Mouse (Mus musculus): Measurements from ENCODE around the gene Olfr1085.
"Not testable (repeated sequence)": the region's sequence is repeated elsewhere in the genome, so short reads cannot be mapped to it uniquely, and the experiment has no call there.

Gene Olfr1085

DNA sequence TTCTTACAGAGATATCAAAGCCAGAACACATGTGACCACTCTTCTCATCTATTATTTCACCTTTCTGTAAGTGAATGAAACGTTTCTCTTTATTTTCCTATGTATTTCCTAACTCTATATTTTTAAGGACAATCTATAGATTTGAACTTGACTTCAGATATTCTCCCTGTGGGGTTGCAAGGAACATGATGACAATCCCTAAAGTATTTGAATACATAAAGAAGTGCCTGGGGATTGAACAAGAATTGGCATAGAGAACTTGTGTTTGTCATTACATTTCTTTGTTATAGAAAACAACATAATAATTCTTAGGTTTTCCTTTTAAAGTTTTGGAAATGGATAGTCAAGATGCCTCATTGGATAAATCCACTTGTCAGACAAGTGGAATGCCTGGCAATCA, at the start of gene Olfr1085:
Gene Olfr1085 (minus strand): TSS at position 101 of the 400 bp plus-strand sequence.
- no peak for DNase-seq

DNA sequence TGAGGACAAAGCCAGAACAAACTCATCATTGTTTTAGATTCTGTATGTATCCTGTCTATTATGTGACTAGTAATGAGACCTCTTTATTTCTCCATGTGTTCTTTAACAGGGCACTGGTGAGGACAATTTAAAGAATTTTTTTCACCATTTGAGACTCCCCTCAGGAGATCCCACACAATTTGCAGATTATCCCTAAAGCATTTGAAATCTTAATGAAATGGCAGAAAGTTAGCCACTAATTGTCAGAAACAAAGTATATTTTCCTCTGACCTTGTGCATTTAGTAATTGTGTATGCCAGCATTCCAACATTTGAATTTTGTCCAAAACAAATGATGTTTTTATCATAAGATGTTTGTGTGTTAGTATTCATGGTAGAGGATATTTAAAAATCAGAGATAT, 36.5 kb upstream of the Olfr1085 start, which contains the start of gene Olfr1087:
Gene Olfr1087 (minus strand): TSS at position 101 of the 400 bp plus-strand sequence.
- no peak for DNase-seq

DNA sequence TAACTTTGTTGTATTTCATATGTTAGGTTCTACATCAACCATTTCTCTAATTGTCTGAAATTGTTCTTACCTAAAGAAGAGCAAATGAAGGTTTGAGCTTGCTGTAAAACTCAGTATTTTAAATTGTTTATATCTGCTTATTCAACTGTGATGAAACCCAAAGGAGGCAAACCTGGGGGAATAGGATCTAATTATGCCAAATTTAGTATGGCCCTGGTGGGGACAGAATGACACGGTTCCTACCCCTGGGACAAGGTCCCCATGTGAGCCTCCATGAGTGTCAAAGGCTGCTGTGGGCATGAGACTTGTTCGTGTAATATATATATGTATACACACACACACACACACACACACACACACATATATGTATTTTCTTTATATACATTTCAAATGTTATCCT, 18.2 kb upstream of the Olfr1085 start, which contains the start of gene Olfr1086:
Gene Olfr1086 (minus strand): TSS at position 101 of the 400 bp plus-strand sequence.
- no peak for DNase-seq

DNA sequence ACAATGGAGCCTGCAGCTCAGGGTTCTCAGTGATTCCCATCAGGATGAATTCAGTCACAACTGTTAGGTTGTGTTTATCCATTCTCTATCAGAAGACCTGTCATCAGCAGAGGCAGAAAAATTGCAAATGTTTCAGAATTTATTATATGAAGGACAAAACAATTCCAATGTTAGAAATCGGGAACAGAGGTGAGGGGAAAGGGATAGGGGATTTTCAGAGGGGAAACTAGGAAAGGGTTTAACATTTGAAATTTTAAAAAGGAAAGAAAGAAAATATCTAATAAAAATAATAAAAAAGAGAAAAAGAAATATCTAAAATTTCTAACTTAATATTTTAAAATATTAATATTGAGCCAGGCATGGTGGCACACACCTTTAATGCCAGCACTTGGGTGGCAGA, 22.2 kb downstream of the Olfr1085 start, which contains the start of gene Olfr1084:
Gene Olfr1084 (minus strand): TSS at position 101 of the 400 bp plus-strand sequence.
- not testable (repeated sequence) for DNase-seq
